Mouse (Mus musculus): ENCODE measurements around the gene Sipa1l1.

- TF ChIP-seq POLR2A (IDR thresholded peaks at IDR 0.05; ENCODE audit: borderline replicate concordance, low read depth, low read length) (no peak), CTCF (IDR thresholded peaks at IDR 0.05; ENCODE audit: low read depth, low read length) (no peak)
These were observed 126.1 kb downstream of the Sipa1l1 start for GRCm38 (mm10) chr12:82294906-82295887.

Measured in bone marrow macrophage, adult 2 months (primary cell).